Mouse (Mus musculus) MEL (cell line): ENCODE data around the gene Fkbp14.

Experiments
- BHLHE40 ChIP-seq: IDR thresholded peaks from 2 replicates; pipeline ENCODE4 v1.6.1; 2012; ENCODE audit warnings: low read depth, mild to moderate bottlenecking, inconsistent platforms, low read length, improper control_type of control experiment, borderline replicate concordance
- CTCF ChIP-seq, 3 experiments: IDR thresholded peaks in 2 of 3; conservative IDR thresholded peaks in 1 of 3; 2 replicates each; pipeline ENCODE4 v1.5.1; 2011 to 2012; ENCODE audit warnings: low read length in 3 of 3, low read depth in 2 of 3, mild to moderate bottlenecking in 2 of 3, improper control_type of control experiment in 1 of 3, inconsistent platforms in 1 of 3, mixed read lengths in 1 of 3, moderate library complexity in 1 of 3; ENCODE audit not compliant: control insufficient read depth in 1 of 3, insufficient read depth in 1 of 3, poor library complexity in 1 of 3, severe bottlenecking in 1 of 3
- E2F4 ChIP-seq: IDR thresholded peaks from 2 replicates; pipeline ENCODE4 v1.6.1; 2011; ENCODE audit warnings: low read depth, low read length, improper control_type of control experiment, borderline replicate concordance
- POLR2A ChIP-seq, 2 experiments: IDR thresholded peaks; 2 replicates each; pipeline ENCODE4 v1.6.1; 2011 to 2012; ENCODE audit warnings: low read length in 2 of 2, mild to moderate bottlenecking in 2 of 2, control low read depth in 1 of 2, improper control_type of control experiment in 1 of 2, low read depth in 1 of 2, moderate library complexity in 1 of 2; ENCODE audit not compliant: control insufficient read depth in 1 of 2, insufficient read depth in 1 of 2, poor library complexity in 1 of 2

DNA sequence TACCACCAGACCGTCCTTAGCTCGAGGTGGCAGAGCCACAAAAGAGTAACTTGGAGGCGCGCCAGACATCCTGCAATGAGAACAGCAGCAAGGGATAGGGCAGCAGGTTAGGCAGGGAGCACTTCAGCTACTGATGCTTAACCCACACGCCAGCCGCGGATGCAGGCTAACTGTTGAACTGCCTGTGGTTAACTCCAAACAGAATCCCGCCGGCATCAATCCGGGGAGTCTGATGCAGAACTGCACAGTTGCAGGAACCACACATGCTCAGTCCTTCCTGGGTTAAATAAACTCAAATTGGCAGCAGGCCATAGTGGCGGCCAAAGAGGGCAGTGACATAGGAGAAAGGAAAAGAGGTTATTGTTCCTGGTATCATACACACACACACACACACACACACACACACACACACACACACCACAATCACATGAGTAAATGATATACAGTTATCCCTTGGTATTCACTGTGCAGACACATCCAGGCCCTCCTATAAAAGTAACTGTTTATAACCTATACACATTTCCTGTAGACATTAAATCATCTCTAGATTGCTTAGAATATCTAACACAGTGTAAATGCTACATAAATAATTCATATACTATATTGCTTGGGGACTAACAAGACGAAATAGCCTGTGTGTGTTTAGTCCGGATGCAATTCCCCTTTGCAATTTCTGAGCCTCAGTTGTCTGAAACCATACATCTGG is 48.6 kb downstream of the Fkbp14 start:
- TF ChIP-seq CTCF (IDR thresholded peaks at IDR 0.05 in 2 of 3, conservative IDR thresholded peaks at IDR 0.05 in 1 of 3; ENCODE audit: control insufficient read depth in 1 of 3, insufficient read depth in 1 of 3, low read depth in 2 of 3, low read length in 3 of 3, poor library complexity in 1 of 3, severe bottlenecking in 1 of 3) (no peak), POLR2A (IDR thresholded peaks at IDR 0.05; ENCODE audit: control insufficient read depth in 1 of 2, insufficient read depth in 1 of 2, low read depth in 1 of 2, low read length in 2 of 2, poor library complexity in 1 of 2) (no peak), BHLHE40 (no peak), E2F4 (no peak)
